Mouse (Mus musculus) heart, adult 18-20 months (tissue): Measurements from ENCODE around the gene Nfyc. TPM values are rescaled to one million over a fixed set of nuclear protein-coding genes. Genes with fewer than 3 reads are reported as not detected.
A peak's percentile ranks its signal among the peaks of the same experiment; 100 is the strongest.

Source experiments
- DNase-seq, 2 experiments: peaks; one replicate each; pipeline ENCODE4 v3.0.0; 2021 to 2022; ENCODE audit warnings: mixed read lengths in 1 of 2
- total RNA-seq, 2 experiments: library from RNA; stranded (reverse); gene quantifications; 2 replicates each; pipeline ENCODE4 v1.2.3; 2021

The Nfyc gene
- total RNA-seq, 2 experiments from 2014 or later, result 39.5 to 42.6 TPM

- DNase-seq, result peak; percentile 98
Observed at GRCm38 (mm10) chr4:120825577-120826326, 5.6 kb downstream of the Nfyc start.

DNA sequence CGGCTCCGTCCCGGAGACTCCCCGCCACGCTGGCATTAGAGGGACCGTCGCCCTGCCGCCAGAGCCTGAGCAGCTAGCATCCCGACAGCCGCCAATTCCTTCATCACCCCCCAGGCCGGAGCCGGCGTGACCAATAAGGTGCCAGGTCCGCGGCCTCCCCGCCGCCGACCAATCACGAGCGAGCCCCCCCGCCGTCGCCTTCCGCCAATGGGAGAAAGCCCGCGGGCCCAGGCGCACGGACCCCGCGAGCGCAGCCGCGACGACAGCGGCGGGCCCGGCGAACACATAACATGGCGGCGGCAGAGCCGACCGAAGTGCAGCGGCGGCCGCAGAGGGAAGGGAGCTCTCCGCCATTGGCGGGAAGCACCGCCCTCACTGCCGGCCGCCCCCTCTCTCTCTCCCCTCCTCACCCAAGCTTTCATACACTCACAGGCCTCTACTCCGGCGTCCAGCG lies 6.2 kb downstream of the Nfyc start:
- peak; percentile 96 to 97 for DNase-seq

- DNase-seq, result no peak
Observed at GRCm38 (mm10) chr4:120822191-120822911, 9.0 kb downstream of the Nfyc start.

DNA sequence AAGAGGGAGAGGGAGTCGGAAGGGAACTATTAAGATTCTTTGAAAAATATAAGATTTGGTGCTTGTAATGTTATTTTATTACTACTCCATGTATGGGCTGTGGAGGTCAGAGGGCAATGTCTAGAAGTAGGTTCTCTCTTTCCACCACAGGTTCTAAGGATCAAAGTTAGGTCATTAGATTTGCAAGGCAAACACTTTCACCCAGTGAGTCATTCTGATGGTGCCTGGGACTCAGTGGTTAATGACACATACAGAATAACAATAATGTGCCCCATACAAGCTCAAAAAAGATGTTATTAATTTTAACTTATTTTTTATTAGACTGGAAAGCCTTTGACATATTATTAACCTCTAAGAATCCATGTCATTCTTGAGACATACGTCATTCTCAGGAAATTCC lies 11.5 kb downstream of the Nfyc start:
- DNase-seq, result no peak

DNA sequence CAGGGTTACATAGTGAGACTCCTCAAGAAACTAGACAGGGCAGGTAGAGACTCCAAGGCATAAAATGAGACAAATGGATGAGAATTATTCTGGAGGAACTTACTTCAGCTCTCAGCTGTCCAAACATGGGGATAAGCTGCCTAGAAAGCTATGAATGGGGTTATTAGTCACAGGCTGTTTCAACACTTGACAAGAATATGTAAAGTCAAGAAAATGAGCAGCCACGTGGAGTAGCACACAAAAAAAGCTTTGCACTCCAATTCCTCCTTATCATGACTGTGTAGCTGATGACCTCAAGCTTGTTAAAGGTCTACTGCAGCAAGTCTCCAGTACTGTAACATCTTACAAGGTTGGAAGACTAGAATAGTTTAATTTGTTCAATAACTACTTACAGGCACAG lies 12.1 kb downstream of the Nfyc start:
- no peak for DNase-seq

- no peak for DNase-seq
Observed at GRCm38 (mm10) chr4:120817951-120818350, 13.4 kb downstream of the Nfyc start.

DNA sequence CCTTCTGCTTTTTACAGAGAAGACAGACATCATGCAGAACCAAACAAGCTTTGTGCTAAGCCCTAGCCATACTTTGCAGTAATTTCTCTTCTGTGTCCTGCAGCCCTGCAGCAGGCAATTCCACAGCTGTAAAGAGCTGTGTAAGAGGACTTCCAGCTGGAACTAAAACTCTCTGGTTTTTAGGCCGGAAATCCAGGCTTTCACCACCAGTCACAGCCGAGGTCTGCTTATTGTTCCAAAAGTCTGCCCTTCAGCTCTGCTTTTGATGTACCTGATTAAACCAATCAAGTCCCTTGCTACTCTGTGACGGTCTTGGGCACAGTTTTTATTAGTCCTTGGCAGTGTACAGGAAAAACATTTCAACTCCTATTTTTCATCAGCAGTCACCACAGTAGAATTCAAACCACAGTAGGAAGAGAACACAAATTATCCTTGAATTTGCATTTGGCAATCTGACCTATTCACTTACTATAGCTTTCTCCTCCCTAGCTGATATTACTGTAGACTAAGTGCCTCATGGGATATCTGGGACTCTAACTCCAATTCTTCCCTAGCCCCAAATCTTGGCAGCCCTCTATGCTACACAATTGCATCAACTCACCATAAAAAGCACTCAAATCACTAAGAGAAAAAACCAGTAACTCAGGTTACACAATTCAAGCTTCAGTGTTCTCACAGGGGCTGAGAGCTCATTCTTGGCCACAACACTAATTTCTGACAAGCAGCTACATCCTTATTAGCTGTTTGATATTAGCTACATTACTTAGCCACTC lies 14.2 kb downstream of the Nfyc start:
- DNase-seq, result peak; percentile 52 to 53

GRCm38 (mm10) chr4:120815622-120816334 lies 15.6 kb downstream of the Nfyc start:
- peak; percentile 86 to 94 for DNase-seq

DNA sequence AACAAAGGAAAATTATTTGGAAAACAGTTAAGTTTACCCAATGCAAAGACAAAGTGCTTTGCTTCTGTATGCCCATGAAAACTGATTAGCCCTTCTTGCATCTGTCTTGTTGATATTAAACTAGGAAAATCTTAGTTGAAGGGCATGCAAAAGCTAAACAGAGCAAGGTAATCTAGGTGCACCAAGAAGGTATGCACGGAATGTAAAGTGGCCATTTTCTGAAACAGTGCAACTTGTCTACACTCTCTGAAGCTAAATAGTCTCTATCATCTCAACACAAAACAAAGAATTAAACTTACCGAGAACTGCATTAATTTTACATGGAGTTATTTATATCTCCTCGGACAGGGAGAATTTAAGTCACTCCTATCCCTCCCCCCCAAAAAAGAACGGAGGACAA lies 16.2 kb downstream of the Nfyc start:
- DNase-seq, result no peak

DNA sequence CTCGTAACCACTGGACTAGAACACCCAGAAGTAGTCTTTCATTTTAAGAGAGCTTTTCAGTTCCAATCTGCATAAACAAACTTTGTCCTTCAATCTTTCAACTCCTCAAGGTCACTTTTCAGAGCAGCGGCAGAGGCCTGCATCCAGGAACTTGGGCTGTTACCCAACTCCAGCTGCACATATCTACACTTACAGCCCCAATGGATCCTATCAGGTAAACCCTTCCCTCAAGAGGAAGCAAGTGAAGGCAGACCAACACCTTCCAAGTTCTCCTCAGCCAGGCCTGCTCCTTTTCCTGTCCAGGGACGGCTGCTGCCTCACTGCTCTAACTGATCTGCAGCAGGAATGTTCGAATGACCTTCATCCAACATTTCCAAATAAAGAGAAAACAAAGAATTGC lies 17.2 kb downstream of the Nfyc start:
- peak; percentile 15 to 53 for DNase-seq

GRCm38 (mm10) chr4:120813762-120814161 lies 17.6 kb downstream of the Nfyc start:
- no peak for DNase-seq

DNA sequence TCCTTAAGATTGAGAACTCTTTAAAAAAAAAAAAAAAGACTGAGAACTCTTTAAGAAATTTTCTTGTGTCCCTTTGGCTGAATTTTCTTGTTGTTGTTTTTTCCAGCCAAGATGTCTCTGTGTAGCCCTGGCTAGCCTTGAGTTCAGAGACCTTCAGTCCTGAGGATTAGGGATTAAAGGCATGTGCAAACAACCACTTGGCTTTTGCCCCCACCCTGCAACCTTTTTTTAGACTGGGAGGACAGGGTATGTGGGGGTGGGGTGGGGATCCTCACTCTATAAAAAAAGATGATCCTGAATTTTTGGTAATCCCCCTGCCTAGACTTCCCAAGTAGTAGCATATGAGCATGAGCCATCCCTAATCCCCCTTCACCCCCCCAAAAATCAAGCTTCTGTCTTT lies 25.6 kb downstream of the Nfyc start:
- no peak for DNase-seq

GRCm38 (mm10) chr4:120801446-120801845 lies 29.9 kb downstream of the Nfyc start:
- DNase-seq, result peak in 1 of 2 experiments; percentile 37

DNA sequence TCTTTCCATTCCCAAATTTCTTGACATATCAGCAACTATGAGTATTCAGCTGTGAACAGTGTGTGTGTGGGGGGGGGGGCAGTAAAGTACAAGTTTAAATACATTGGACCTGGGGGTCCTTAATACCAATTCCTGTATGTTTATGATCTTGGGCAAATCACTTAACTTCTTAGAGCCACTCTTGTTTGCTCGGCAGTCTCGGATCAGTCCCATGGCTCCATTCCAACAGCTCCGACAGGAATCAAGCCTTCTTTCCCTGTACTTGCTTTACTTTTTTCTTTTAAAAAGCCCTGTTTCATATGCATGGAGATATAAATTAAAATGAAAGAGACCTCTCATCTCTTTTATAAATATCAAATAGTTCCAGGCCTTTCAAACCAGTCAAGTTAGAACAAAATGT lies 30.7 kb downstream of the Nfyc start:
- no peak for DNase-seq

DNA sequence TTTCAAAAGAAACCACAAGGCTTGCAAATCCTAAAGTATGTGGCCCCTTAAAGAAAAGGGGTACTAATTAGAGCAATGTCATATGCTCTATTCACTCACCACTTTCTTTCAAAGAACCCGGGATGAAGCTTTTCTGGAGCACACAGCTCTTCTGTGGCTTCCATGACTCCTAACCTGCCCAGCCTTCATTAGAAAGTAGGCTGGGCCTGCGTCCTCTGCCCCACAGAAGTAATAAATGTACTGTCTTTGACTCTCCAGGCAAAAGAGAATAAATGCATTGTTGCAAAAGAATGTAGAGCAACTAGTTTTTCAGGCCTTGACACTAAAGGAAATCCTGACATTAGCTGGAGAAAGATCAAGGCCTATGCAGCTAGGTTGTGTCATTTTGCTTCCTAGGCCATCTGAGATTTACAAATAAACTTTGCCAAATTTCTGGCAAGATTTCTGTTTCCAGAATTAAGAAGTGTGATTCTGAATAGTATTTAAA lies 31.6 kb downstream of the Nfyc start:
- DNase-seq, result no peak

- no peak for DNase-seq
Observed at GRCm38 (mm10) chr4:120797985-120798725, 33.2 kb downstream of the Nfyc start.

GRCm38 (mm10) chr4:120796687-120797086 lies 34.7 kb downstream of the Nfyc start:
- no peak for DNase-seq

GRCm38 (mm10) chr4:120795646-120796045 lies 35.7 kb downstream of the Nfyc start:
- no peak for DNase-seq

GRCm38 (mm10) chr4:120792918-120793317 lies 38.5 kb downstream of the Nfyc start:
- DNase-seq, result no peak

DNA sequence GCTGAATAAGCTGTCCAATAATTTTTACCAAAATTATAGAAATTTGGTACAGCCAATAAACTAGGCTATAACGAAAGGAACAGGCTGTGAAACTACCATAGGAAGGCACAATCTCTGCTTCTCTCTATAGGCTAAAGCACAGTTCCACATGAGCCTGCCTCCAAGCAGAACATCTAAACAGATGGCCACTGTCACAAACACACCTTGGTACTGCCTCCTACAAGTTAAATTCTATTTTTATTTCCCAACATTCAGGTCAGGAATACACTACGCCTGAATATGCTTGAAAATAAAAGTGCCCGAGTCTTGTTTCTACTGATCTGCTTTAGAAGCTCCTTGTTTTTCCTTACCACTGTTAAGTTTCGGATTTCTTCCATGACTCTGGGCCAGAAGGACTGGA lies 41.3 kb downstream of the Nfyc start:
- DNase-seq, result no peak

GRCm38 (mm10) chr4:120755801-120756200 lies 75.6 kb downstream of the Nfyc start:
- DNase-seq, result no peak
